Mouse (Mus musculus): ENCODE results near the gene Lamtor2.

DNA sequence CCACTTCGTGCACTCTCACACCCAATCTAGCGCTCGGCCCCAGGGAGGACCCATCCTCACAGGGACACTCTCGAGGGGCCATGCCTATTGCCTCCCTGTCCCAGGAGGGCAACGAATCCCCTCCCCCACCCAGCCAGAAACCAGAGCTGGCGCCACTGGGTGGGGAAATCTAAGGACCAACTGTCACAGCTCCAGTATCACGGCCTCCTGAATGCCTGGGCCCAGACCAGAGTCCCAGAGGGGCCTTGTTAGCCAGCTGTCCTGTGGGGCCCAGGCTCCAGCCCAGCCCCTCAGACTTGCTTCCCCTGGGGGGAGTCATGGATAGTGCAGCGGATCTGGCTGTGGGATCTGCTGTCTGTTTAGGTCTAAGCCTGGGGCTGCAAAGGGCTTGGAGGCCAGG lies 25.3 kb downstream of the Lamtor2 start:
- TF ChIP-seq JUND (IDR thresholded peaks at IDR 0.05; ENCODE audit: low read depth, low read length) = no peak
- no peak for TF ChIP-seq CHD2 (IDR thresholded peaks at IDR 0.05; ENCODE audit: low read length)
- TF ChIP-seq MAFK (IDR thresholded peaks at IDR 0.05; ENCODE audit: borderline replicate concordance, low read depth, low read length) = no peak

Data from MEL (cell line).